Mouse (Mus musculus): ENCODE measurements around the gene Irgq. TPM values are rescaled to one million over a fixed set of nuclear protein-coding genes. Genes with fewer than 3 reads are reported as not detected.

Irgq gene
- polyA plus RNA-seq, 1 experiment: 12.3 TPM

- WGBS: 73% methylated on average over 4 of the region's 4 CpGs
- Histone ChIP-seq H3K4me3 (ENCODE audit: low read depth, low read length) (no peak overlapping the region), H3K36me3 (ENCODE audit: control insufficient read depth, insufficient read depth, low read length) (peaks cover 21% of the 10 kb centered on the region), H3K27ac (ENCODE audit: insufficient read depth, low read depth, low read length) (no peak overlapping the region), H3K4me1 (ENCODE audit: control insufficient read depth, insufficient read depth, insufficient read length, low read length) (no peaks in the 10 kb centered on the region; the same call in 1 of the 2 replicates), H3K27me3 (ENCODE audit: control insufficient read depth, insufficient read depth, low read length) (no peaks in the 10 kb centered on the region)
- TF ChIP-seq CTCF (IDR thresholded peaks at IDR 0.05; ENCODE audit: extremely low read depth, insufficient read length, insufficient replicate concordance, low read depth, low read length): no peak
- no peak for TF ChIP-seq POLR2A (IDR thresholded peaks at IDR 0.05; ENCODE audit: low read depth, low read length)
Observed at GRCm38 (mm10) chr7:24537081-24537480, 6.6 kb downstream of the Irgq start.

- WGBS: 65% methylated on average over 5 of the region's 5 CpGs
- no peaks in the 10 kb centered on the region; the same call in 1 of the 2 replicates for H3K4me1 ChIP-seq (ENCODE audit: control insufficient read depth, insufficient read depth, insufficient read length, low read length)
- no peaks in the 10 kb centered on the region for H3K27me3 ChIP-seq (ENCODE audit: control insufficient read depth, insufficient read depth, low read length)
- peaks cover 18% of the 10 kb centered on the region for H3K36me3 ChIP-seq (ENCODE audit: control insufficient read depth, insufficient read depth, low read length)
- TF ChIP-seq CTCF (IDR thresholded peaks at IDR 0.05; ENCODE audit: extremely low read depth, insufficient read length, insufficient replicate concordance, low read depth, low read length) (no peak), POLR2A (IDR thresholded peaks at IDR 0.05; ENCODE audit: low read depth, low read length) (no peak)
- no peak overlapping the region for H3K4me3 ChIP-seq (ENCODE audit: low read depth, low read length)
- no peak overlapping the region for H3K27ac ChIP-seq (ENCODE audit: insufficient read depth, low read depth, low read length)
Observed at GRCm38 (mm10) chr7:24537591-24537990, 7.1 kb downstream of the Irgq start.

GRCm38 (mm10) chr7:24538154-24538553, 7.7 kb downstream of the Irgq start:
- Histone ChIP-seq H3K27ac (ENCODE audit: insufficient read depth, low read depth, low read length) (no peak overlapping the region), H3K36me3 (ENCODE audit: control insufficient read depth, insufficient read depth, low read length) (peaks cover 15% of the 10 kb centered on the region), H3K4me1 (ENCODE audit: control insufficient read depth, insufficient read depth, insufficient read length, low read length) (no peaks in the 10 kb centered on the region; the same call in 1 of the 2 replicates), H3K27me3 (ENCODE audit: control insufficient read depth, insufficient read depth, low read length) (no peaks in the 10 kb centered on the region), H3K4me3 (ENCODE audit: low read depth, low read length) (no peak overlapping the region)
- 26% methylated on average over 5 of the region's 5 CpGs for WGBS
- no peak for TF ChIP-seq POLR2A (IDR thresholded peaks at IDR 0.05; ENCODE audit: low read depth, low read length)
- no peak for TF ChIP-seq CTCF (IDR thresholded peaks at IDR 0.05; ENCODE audit: extremely low read depth, insufficient read length, insufficient replicate concordance, low read depth, low read length)

- H3K4me3 ChIP-seq (ENCODE audit: low read depth, low read length): no peak overlapping the region
- H3K4me1 ChIP-seq (ENCODE audit: control insufficient read depth, insufficient read depth, insufficient read length, low read length): no peaks in the 10 kb centered on the region; the same call in 1 of the 2 replicates
- H3K27me3 ChIP-seq (ENCODE audit: control insufficient read depth, insufficient read depth, low read length): no peaks in the 10 kb centered on the region
- H3K36me3 ChIP-seq (ENCODE audit: control insufficient read depth, insufficient read depth, low read length): peaks cover 9% of the 10 kb centered on the region
- no peak overlapping the region for H3K27ac ChIP-seq (ENCODE audit: insufficient read depth, low read depth, low read length)
- WGBS: 78% methylated on average over 5 of the region's 5 CpGs
- no peak for TF ChIP-seq CTCF (IDR thresholded peaks at IDR 0.05; ENCODE audit: extremely low read depth, insufficient read length, insufficient replicate concordance, low read depth, low read length)
- no peak for TF ChIP-seq POLR2A (IDR thresholded peaks at IDR 0.05; ENCODE audit: low read depth, low read length)
Observed at GRCm38 (mm10) chr7:24538701-24539100, 8.2 kb downstream of the Irgq start.

GRCm38 (mm10) chr7:24539686-24540085, 9.2 kb downstream of the Irgq start:
- Histone ChIP-seq H3K27me3 (ENCODE audit: control insufficient read depth, insufficient read depth, low read length) (no peaks in the 10 kb centered on the region), H3K4me1 (ENCODE audit: control insufficient read depth, insufficient read depth, insufficient read length, low read length) (no peaks in the 10 kb centered on the region), H3K4me3 (ENCODE audit: low read depth, low read length) (no peak overlapping the region), H3K27ac (ENCODE audit: insufficient read depth, low read depth, low read length) (no peak overlapping the region), H3K36me3 (ENCODE audit: control insufficient read depth, insufficient read depth, low read length) (peaks cover 2% of the 10 kb centered on the region; the same call in 1 of the 2 replicates)
- no peak for TF ChIP-seq POLR2A (IDR thresholded peaks at IDR 0.05; ENCODE audit: low read depth, low read length)
- no peak for TF ChIP-seq CTCF (IDR thresholded peaks at IDR 0.05; ENCODE audit: extremely low read depth, insufficient read length, insufficient replicate concordance, low read depth, low read length)
- 64% methylated on average over 4 of the region's 4 CpGs for WGBS

- TF ChIP-seq POLR2A (IDR thresholded peaks at IDR 0.05; ENCODE audit: low read depth, low read length): no peak
- no peak for TF ChIP-seq CTCF (IDR thresholded peaks at IDR 0.05; ENCODE audit: extremely low read depth, insufficient read length, insufficient replicate concordance, low read depth, low read length)
- H3K27me3 ChIP-seq (ENCODE audit: control insufficient read depth, insufficient read depth, low read length): no peaks in the 10 kb centered on the region
- 80% methylated on average over 2 of the region's 2 CpGs for WGBS
- H3K36me3 ChIP-seq (ENCODE audit: control insufficient read depth, insufficient read depth, low read length): no peaks in the 10 kb centered on the region
- H3K4me3 ChIP-seq (ENCODE audit: low read depth, low read length): no peak overlapping the region
- H3K4me1 ChIP-seq (ENCODE audit: control insufficient read depth, insufficient read depth, insufficient read length, low read length): peaks cover 3% of the 10 kb centered on the region
- no peak overlapping the region for H3K27ac ChIP-seq (ENCODE audit: insufficient read depth, low read depth, low read length)
Observed at GRCm38 (mm10) chr7:24544506-24544905, 14.0 kb downstream of the Irgq start.

- Histone ChIP-seq H3K27ac (ENCODE audit: insufficient read depth, low read depth, low read length) (peak within 1 kb of the TSS; percentile 64), H3K36me3 (ENCODE audit: control insufficient read depth, insufficient read depth, low read length) (no peaks in the 10 kb centered on the region), H3K4me1 (ENCODE audit: control insufficient read depth, insufficient read depth, insufficient read length, low read length) (peaks cover 3% of the 10 kb centered on the region), H3K4me3 (ENCODE audit: low read depth, low read length) (peak within 1 kb of the TSS; percentile 85), H3K27me3 (ENCODE audit: control insufficient read depth, insufficient read depth, low read length) (no peaks in the 10 kb centered on the region)
- 30% methylated on average over 13 of the region's 13 CpGs for WGBS
- no peak for TF ChIP-seq POLR2A (IDR thresholded peaks at IDR 0.05; ENCODE audit: low read depth, low read length)
- no peak for TF ChIP-seq CTCF (IDR thresholded peaks at IDR 0.05; ENCODE audit: extremely low read depth, insufficient read length, insufficient replicate concordance, low read depth, low read length)
Observed at GRCm38 (mm10) chr7:24546068-24546614, 15.7 kb downstream of the Irgq start, which contains the start of the genes Pinlyp and Xrcc1. Pinlyp (minus strand) TSS chr7:24546118. Xrcc1 (plus strand) TSS chr7:24546289.

All from small intestine, adult 2 months (tissue).